Mouse (Mus musculus) hindbrain, postnatal 0 days (tissue): ENCODE data around the gene Tspan17. TPM values are rescaled to one million over a fixed set of nuclear protein-coding genes. Genes with fewer than 3 reads are reported as not detected.
A peak's percentile ranks its signal among the peaks of the same experiment; 100 is the strongest.

Experiments used
- ATAC-seq: fragments of 200-750 bp; cut with Nextera tagmentation; 2 replicates; pipeline ENCODE4 v1.8.0; 2017; ENCODE audit warnings: mild to moderate bottlenecking, moderate TSS enrichment, moderate library complexity
- DNase-seq: peaks from one replicate; pipeline ENCODE4 v3.0.0-alpha.2; 2015; ENCODE audit warnings: low spot score
- H3K27ac ChIP-seq: fragments of 300-500 bp; sonication (generic); 2 replicates; pipeline ENCODE4 v1.5.1; 2014; ENCODE audit warnings: mild to moderate bottlenecking
- H3K27me3 ChIP-seq: fragments of 300-500 bp; sonication (generic); 2 replicates; pipeline ENCODE4 v1.6.1; 2014; ENCODE audit warnings: low read length, mixed read lengths; ENCODE audit not compliant: insufficient read depth
- H3K36me3 ChIP-seq: fragments of 300-500 bp; sonication (generic); 2 replicates; pipeline ENCODE4 v1.6.1; 2014; ENCODE audit warnings: low read length, mixed read lengths; ENCODE audit not compliant: insufficient read depth
- H3K4me1 ChIP-seq: fragments of 300-500 bp; sonication (generic); 2 replicates; pipeline ENCODE4 v1.6.1; 2014; ENCODE audit warnings: antibody characterized with exemption, low read length, mixed read lengths; ENCODE audit not compliant: insufficient read depth
- H3K4me2 ChIP-seq: fragments of 300-500 bp; sonication (generic); 2 replicates; pipeline ENCODE4 v1.6.1; 2014; ENCODE audit warnings: low read depth, mild to moderate bottlenecking, low read length, moderate library complexity, mixed read lengths
- H3K4me3 ChIP-seq: fragments of 300-500 bp; sonication (generic); 2 replicates; pipeline ENCODE4 v1.5.1; 2014; ENCODE audit warnings: low read length
- H3K9ac ChIP-seq: fragments of 300-500 bp; sonication (generic); replicated peaks from 2 replicates; pipeline ENCODE4 v1.6.1; 2014; ENCODE audit warnings: mild to moderate bottlenecking, low read length, moderate library complexity, mixed read lengths
- H3K9me3 ChIP-seq: fragments of 300-500 bp; sonication (generic); 2 replicates; pipeline ENCODE4 v1.6.1; 2016; ENCODE audit warnings: low read length, mixed read lengths
- CTCF ChIP-seq: IDR thresholded peaks from 2 replicates; pipeline ENCODE4 v1.5.1; 2016; ENCODE audit warnings: antibody characterized with exemption, control low read depth, low read depth
- WGBS: fragments of 180-500 bp; shearing (Covaris S2); extraction: QIAGEN DNeasy Blood & Tissue Kit; methylation state at CpG from one replicate; pipeline ENCODE4 v1.1.7; 2014; 5-methylcytosine and 5-hydroxymethylcytosine counted together
- polyA plus RNA-seq: library from polyadenylated mRNA; unstranded; fragments of >200 nt; fragmentation: Nextera tagmentation; extraction: Ambion mirVana; gene quantifications from 2 replicates; pipeline ENCODE4 v1.2.1, GENCODE M21; 2015
- total RNA-seq: library from RNA; depleted of rRNA; stranded (reverse); fragments of >200 nt; gene quantifications from 2 replicates; pipeline ENCODE4 v1.2.3, GENCODE M21; 2014; rRNA removed

The Tspan17 gene
- total RNA-seq (53.2 and 60.5 TPM in 2 replicates), polyA plus RNA-seq (143 and 153 TPM in 2 replicates)

- Histone ChIP-seq H3K4me1 (no peaks in the 10 kb centered on the region), H3K9me3 (no peaks in the 10 kb centered on the region), H3K36me3 (no peaks in the 10 kb centered on the region), H3K9ac (peak within 1 kb of the TSS; percentile 64), H3K27ac (peak within 1 kb of the TSS; percentile 56; the same call in 1 of the 2 replicates), H3K27me3 (no peaks in the 10 kb centered on the region), H3K4me3 (peak within 1 kb of the TSS; percentile 61), H3K4me2 (peak within 1 kb of the TSS; percentile 92)
- ATAC-seq = peak; percentile 91
- DNase-seq = peak; percentile 95
- 2% methylated on average over 48 of the region's 49 CpGs for WGBS
- no peak for TF ChIP-seq CTCF
Observed at GRCm38 (mm10) chr13:54788740-54789560, at the start of gene Tspan17. Gene Tspan17, plus strand, starts transcription at chr13:54789377.

DNA sequence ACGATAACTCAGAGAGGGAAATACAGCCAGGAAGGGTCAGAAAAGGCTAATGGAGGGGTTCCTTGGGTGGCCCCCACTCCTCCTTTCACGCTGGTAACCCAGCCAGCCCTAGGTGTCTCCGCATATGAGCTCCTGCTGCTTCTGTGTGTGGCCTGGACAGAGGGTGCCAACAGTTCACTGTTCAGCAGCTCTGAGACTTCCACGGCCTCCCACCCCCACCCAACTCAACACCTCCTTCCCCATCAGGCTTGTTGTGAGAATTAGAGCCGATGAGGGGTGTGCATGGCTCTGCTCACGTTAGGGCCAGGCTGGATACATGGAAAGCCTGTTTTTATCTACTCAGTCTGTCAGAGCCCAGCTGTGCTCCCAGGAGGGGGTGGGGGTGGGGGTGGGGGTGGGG, 43.1 kb upstream of the Tspan17 start:
- Histone ChIP-seq H3K36me3 (peaks cover 3% of the 10 kb centered on the region; the same call in 1 of the 2 replicates), H3K4me3 (no peak overlapping the region), H3K27me3 (no peaks in the 10 kb centered on the region), H3K4me1 (peaks cover 21% of the 10 kb centered on the region; the same call in 1 of the 2 replicates), H3K4me2 (peak overlapping the region; percentile 30; the same call in 1 of the 2 replicates), H3K9ac (no peak overlapping the region), H3K9me3 (no peaks in the 10 kb centered on the region), H3K27ac (no peak overlapping the region)
- no peak for TF ChIP-seq CTCF
- WGBS = 34% methylated on average over 6 of the region's 6 CpGs
- DNase-seq = no peak
- ATAC-seq = no peak

GRCm38 (mm10) chr13:54746896-54747295, 42.3 kb upstream of the Tspan17 start:
- H3K9ac ChIP-seq = no peak overlapping the region; the same call in 1 of the 2 replicates
- 16% methylated on average over 10 of the region's 10 CpGs for WGBS
- peak overlapping the region; percentile 61 for H3K4me2 ChIP-seq
- DNase-seq (peak; percentile 48), ATAC-seq (no peak)
- no peak overlapping the region for H3K4me3 ChIP-seq
- H3K4me1 ChIP-seq = peaks cover 21% of the 10 kb centered on the region; the same call in 1 of the 2 replicates
- H3K27me3 ChIP-seq = no peaks in the 10 kb centered on the region
- no peaks in the 10 kb centered on the region for H3K9me3 ChIP-seq
- H3K36me3 ChIP-seq = no peaks in the 10 kb centered on the region
- TF ChIP-seq CTCF = peak; percentile 28; the same call in 1 of the 2 replicates
- H3K27ac ChIP-seq = no peak overlapping the region

- H3K27me3 ChIP-seq = no peaks in the 10 kb centered on the region
- H3K4me2 ChIP-seq = peak overlapping the region; percentile 61
- no peaks in the 10 kb centered on the region for H3K36me3 ChIP-seq
- peak overlapping the region; percentile 63 for H3K4me3 ChIP-seq
- DNase-seq (no peak), ATAC-seq (no peak)
- WGBS = 71% methylated on average over 8 of the region's 8 CpGs
- peak overlapping the region; percentile 94; the same call in 1 of the 2 replicates for H3K27ac ChIP-seq
- peak overlapping the region; percentile 84 for H3K9ac ChIP-seq
- no peak for TF ChIP-seq CTCF
- no peaks in the 10 kb centered on the region for H3K9me3 ChIP-seq
- peaks cover 25% of the 10 kb centered on the region; the same call in 1 of the 2 replicates for H3K4me1 ChIP-seq
Observed at GRCm38 (mm10) chr13:54748190-54748589, 41.0 kb upstream of the Tspan17 start.

DNA sequence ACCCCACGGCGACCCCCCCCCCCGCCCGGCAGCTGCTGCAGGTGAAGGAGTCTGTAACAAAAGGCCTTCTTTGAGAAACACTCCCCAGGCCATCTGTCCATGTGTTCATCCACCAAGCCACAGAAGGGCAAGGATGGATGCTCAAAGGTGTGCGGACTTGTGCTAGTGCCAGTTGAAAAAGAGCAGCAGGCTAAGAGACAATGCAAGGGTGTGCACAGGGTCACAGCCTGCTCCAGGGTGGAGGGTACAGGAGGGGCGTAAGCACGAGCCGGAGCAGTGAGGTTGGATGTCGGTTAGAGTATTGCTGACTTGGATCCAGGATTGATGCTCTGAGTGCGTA, 40.5 kb upstream of the Tspan17 start:
- DNase-seq (no peak), ATAC-seq (peak; percentile 41)
- peaks cover 25% of the 10 kb centered on the region; the same call in 1 of the 2 replicates for H3K4me1 ChIP-seq
- peak overlapping the region; percentile 94 for H3K27ac ChIP-seq
- WGBS = 22% methylated on average over 10 of the region's 10 CpGs
- TF ChIP-seq CTCF = no peak
- peak overlapping the region; percentile 84 for H3K9ac ChIP-seq
- peak overlapping the region; percentile 61 for H3K4me2 ChIP-seq
- H3K9me3 ChIP-seq = no peaks in the 10 kb centered on the region
- H3K36me3 ChIP-seq = no peaks in the 10 kb centered on the region
- peak overlapping the region; percentile 63 for H3K4me3 ChIP-seq
- no peaks in the 10 kb centered on the region for H3K27me3 ChIP-seq

DNA sequence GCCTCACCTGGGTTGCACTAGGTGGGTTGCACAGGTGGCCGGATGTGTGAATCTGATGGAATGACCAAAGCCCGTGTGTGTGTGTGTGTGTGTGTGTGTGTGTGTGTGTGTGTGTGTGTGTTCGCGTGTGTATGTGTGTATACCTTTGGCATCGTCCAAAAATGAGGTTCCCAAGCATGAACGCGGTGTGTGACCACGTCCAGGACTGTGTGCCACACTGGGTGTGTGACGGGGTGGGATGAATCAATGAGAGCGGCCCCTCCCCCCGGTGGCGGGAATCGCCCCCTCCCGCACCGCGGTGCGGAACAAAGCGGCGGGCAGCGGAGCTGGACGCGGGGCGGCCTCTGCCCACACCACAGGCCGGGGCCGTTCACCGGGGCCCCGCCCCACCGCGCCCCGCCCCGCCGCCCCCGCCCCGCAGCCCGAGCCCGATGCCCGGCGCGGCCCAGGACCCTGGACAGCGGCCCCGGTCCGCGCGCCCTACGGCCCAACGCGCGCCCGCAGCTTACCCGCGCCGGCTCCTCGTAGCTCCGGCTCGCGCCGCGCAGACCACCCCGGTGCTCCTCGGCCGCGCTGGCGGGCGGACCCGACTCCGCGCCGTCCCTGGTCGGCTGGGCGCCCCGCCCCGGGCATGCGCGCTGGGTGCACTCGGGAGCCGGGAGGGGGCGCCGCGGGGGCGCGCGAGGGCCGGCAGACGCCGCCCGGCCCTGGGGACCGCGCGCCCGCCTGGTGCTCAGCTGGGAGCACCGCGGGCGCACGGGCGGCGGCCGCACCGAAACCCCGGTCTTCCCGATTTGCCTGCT, 39.9 kb upstream of the Tspan17 start:
- Histone ChIP-seq H3K27ac (peak overlapping the region; percentile 94), H3K4me2 (peak overlapping the region; percentile 61), H3K36me3 (no peaks in the 10 kb centered on the region), H3K4me1 (peaks cover 25% of the 10 kb centered on the region; the same call in 1 of the 2 replicates), H3K27me3 (no peaks in the 10 kb centered on the region), H3K9ac (peak overlapping the region; percentile 84), H3K4me3 (peak overlapping the region; percentile 63), H3K9me3 (no peaks in the 10 kb centered on the region)
- TF ChIP-seq CTCF = no peak
- ATAC-seq = peak; percentile 82
- WGBS = 2% methylated on average over 57 of the region's 100 CpGs
- DNase-seq = peak; percentile 91
